Mouse (Mus musculus): ENCODE data around the gene Apoe. TPM values are rescaled to one million over a fixed set of nuclear protein-coding genes. Genes with fewer than 3 reads are reported as not detected.
A peak's percentile ranks its signal among the peaks of the same experiment; 100 is the strongest.

The Apoe gene
- polyA plus RNA-seq, 1 experiment from 2014 or later, result 1,470 TPM

DNA sequence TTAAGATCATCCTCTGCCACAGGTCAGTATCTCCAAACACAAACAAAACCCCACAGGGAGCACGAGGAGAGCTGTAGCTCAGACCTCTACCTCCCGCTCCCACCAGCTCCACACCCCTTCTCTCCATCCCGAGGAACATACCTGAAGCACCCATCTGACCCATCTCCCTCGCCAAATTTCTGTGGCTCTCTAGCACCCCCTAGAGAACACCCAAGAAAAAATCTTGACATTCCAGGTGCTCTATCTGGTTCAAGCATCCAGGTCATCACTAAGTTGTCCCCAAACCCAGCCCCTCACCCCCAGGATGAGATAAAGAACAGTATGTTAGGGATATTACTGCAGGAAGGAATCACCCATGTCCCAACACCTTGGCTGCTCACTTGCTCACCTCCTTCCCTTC lies 14.2 kb upstream of the Apoe start:
- H3K36me3 ChIP-seq (ENCODE audit: control insufficient read depth, insufficient read depth, low read length), result peaks cover 42% of the 10 kb centered on the region
- H3K9ac ChIP-seq (ENCODE audit: low read depth, low read length), result no peak overlapping the region
- 0 out of 2 replicates have a peak overlapping the region, but pooled peaks have one; percentile 82 for H3K4me2 ChIP-seq
- H3K4me1 ChIP-seq (replicated peaks; ENCODE audit: control insufficient read depth, insufficient read depth, low read length), result peaks cover 15% of the 10 kb centered on the region
- 60% methylated on average over 4 of the region's 4 CpGs for WGBS
- no peak for ATAC-seq (replicated peaks; ENCODE audit: low FRiP score)
- H3K27ac ChIP-seq (ENCODE audit: low read depth, low read length), result no peak overlapping the region
- DNase-seq (ENCODE audit: low spot score), result no peak
- H3K27me3 ChIP-seq (replicated peaks; ENCODE audit: control insufficient read depth, insufficient read depth, low read length), result no peaks in the 10 kb centered on the region
- peak overlapping the region; percentile 95; the same call in 1 of the 2 replicates for H3K4me3 ChIP-seq (ENCODE audit: low read depth, low read length)
- no peaks in the 10 kb centered on the region for H3K9me3 ChIP-seq (ENCODE audit: control insufficient read depth, low read length)

DNA sequence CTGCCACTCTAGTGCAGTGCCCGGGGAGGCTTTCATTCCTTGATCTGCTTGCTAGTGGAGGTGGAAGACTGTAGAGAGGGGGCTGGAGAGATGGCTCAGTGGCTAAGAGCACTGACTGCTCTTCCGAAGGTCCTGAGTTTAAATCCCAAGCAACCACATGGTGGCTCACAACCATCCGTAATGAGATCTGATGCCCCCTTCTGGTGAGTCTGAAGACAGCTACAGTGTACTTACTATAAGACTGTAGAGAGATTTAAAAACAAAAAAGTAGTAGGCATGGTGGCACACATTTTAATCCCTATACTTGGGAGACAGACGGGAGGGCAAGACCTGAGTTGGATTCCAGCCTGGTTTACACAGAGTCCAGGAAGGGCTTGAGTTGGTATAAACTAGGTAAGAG lies 13.4 kb upstream of the Apoe start:
- Histone ChIP-seq H3K4me1 (replicated peaks; ENCODE audit: control insufficient read depth, insufficient read depth, low read length) (peaks cover 15% of the 10 kb centered on the region), H3K4me2 (no peak overlapping the region), H3K4me3 (ENCODE audit: low read depth, low read length) (no peak overlapping the region), H3K36me3 (ENCODE audit: control insufficient read depth, insufficient read depth, low read length) (peaks cover 47% of the 10 kb centered on the region), H3K27ac (ENCODE audit: low read depth, low read length) (no peak overlapping the region), H3K9ac (ENCODE audit: low read depth, low read length) (no peak overlapping the region), H3K27me3 (replicated peaks; ENCODE audit: control insufficient read depth, insufficient read depth, low read length) (no peaks in the 10 kb centered on the region), H3K9me3 (ENCODE audit: control insufficient read depth, low read length) (no peaks in the 10 kb centered on the region)
- no peak for ATAC-seq (replicated peaks; ENCODE audit: low FRiP score)
- DNase-seq (ENCODE audit: low spot score), result no peak
- WGBS, result 76% methylated on average over 4 of the region's 4 CpGs

- Histone ChIP-seq H3K27ac (ENCODE audit: low read depth, low read length) (no peak overlapping the region), H3K4me3 (ENCODE audit: low read depth, low read length) (no peak overlapping the region), H3K27me3 (replicated peaks; ENCODE audit: control insufficient read depth, insufficient read depth, low read length) (no peaks in the 10 kb centered on the region), H3K4me1 (replicated peaks; ENCODE audit: control insufficient read depth, insufficient read depth, low read length) (peaks cover 9% of the 10 kb centered on the region), H3K9ac (ENCODE audit: low read depth, low read length) (no peak overlapping the region), H3K36me3 (ENCODE audit: control insufficient read depth, insufficient read depth, low read length) (peaks cover 54% of the 10 kb centered on the region), H3K4me2 (no peak overlapping the region), H3K9me3 (ENCODE audit: control insufficient read depth, low read length) (no peaks in the 10 kb centered on the region)
- 90% methylated on average over 10 of the region's 10 CpGs for WGBS
- ATAC-seq (replicated peaks; ENCODE audit: low FRiP score) (no peak), DNase-seq (ENCODE audit: low spot score) (no peak)
These were observed 11.7 kb upstream of the Apoe start for GRCm38 (mm10) chr7:19710650-19711049.

DNA sequence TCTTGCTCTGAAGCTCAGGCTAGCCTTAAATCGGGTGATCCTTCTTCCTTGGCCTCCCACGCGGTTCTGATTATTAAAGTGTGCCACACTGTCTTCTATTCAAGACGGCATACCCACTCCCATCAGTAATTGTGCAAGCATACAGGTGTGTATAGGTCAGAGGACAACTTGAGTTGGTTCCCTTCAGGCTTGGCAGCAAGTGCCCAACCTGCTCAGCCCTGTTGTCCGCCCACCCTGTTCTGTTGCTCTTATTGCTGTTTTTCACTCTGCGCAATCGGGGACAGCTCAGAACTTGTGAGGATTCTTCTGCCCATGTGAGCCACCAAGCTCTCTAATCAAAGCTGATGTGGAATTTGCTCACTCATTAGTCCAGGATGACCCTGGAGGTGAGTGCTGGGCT lies 6.3 kb upstream of the Apoe start:
- Histone ChIP-seq H3K4me1 (replicated peaks; ENCODE audit: control insufficient read depth, insufficient read depth, low read length) (peaks cover 17% of the 10 kb centered on the region), H3K4me2 (no peak overlapping the region), H3K9me3 (ENCODE audit: control insufficient read depth, low read length) (no peaks in the 10 kb centered on the region), H3K9ac (ENCODE audit: low read depth, low read length) (no peak overlapping the region), H3K36me3 (ENCODE audit: control insufficient read depth, insufficient read depth, low read length) (peaks cover 53% of the 10 kb centered on the region), H3K27ac (ENCODE audit: low read depth, low read length) (no peak overlapping the region), H3K4me3 (ENCODE audit: low read depth, low read length) (no peak overlapping the region), H3K27me3 (replicated peaks; ENCODE audit: control insufficient read depth, insufficient read depth, low read length) (no peaks in the 10 kb centered on the region)
- ATAC-seq (replicated peaks; ENCODE audit: low FRiP score), result no peak
- WGBS, result 90% methylated on average over 7 of the region's 7 CpGs
- no peak for DNase-seq (ENCODE audit: low spot score)

- Histone ChIP-seq H3K36me3 (ENCODE audit: control insufficient read depth, insufficient read depth, low read length) (peaks cover 45% of the 10 kb centered on the region), H3K9me3 (ENCODE audit: control insufficient read depth, low read length) (no peaks in the 10 kb centered on the region), H3K9ac (ENCODE audit: low read depth, low read length) (no peak overlapping the region), H3K27me3 (replicated peaks; ENCODE audit: control insufficient read depth, insufficient read depth, low read length) (no peaks in the 10 kb centered on the region), H3K4me1 (replicated peaks; ENCODE audit: control insufficient read depth, insufficient read depth, low read length) (peaks cover 24% of the 10 kb centered on the region), H3K27ac (ENCODE audit: low read depth, low read length) (no peak overlapping the region), H3K4me2 (no peak overlapping the region), H3K4me3 (ENCODE audit: low read depth, low read length) (no peak overlapping the region)
- ATAC-seq (replicated peaks; ENCODE audit: low FRiP score) (no peak), DNase-seq (ENCODE audit: low spot score) (no peak)
- 90% methylated on average over 4 of the region's 4 CpGs for WGBS
These were observed 5.5 kb upstream of the Apoe start for GRCm38 (mm10) chr7:19704475-19704874.

GRCm38 (mm10) chr7:19702859-19703555 lies 4.0 kb upstream of the Apoe start:
- Histone ChIP-seq H3K4me1 (replicated peaks; ENCODE audit: control insufficient read depth, insufficient read depth, low read length) (peaks cover 35% of the 10 kb centered on the region), H3K9me3 (ENCODE audit: control insufficient read depth, low read length) (no peaks in the 10 kb centered on the region), H3K36me3 (ENCODE audit: control insufficient read depth, insufficient read depth, low read length) (peaks cover 33% of the 10 kb centered on the region), H3K27me3 (replicated peaks; ENCODE audit: control insufficient read depth, insufficient read depth, low read length) (no peaks in the 10 kb centered on the region), H3K27ac (ENCODE audit: low read depth, low read length) (peak overlapping the region; percentile 15; the same call in 1 of the 2 replicates), H3K9ac (ENCODE audit: low read depth, low read length) (no peak overlapping the region), H3K4me3 (ENCODE audit: low read depth, low read length) (no peak overlapping the region), H3K4me2 (no peak overlapping the region)
- 86% methylated on average over 16 of the region's 16 CpGs for WGBS
- DNase-seq (ENCODE audit: low spot score), result no peak
- ATAC-seq (replicated peaks; ENCODE audit: low FRiP score), result no peak

DNA sequence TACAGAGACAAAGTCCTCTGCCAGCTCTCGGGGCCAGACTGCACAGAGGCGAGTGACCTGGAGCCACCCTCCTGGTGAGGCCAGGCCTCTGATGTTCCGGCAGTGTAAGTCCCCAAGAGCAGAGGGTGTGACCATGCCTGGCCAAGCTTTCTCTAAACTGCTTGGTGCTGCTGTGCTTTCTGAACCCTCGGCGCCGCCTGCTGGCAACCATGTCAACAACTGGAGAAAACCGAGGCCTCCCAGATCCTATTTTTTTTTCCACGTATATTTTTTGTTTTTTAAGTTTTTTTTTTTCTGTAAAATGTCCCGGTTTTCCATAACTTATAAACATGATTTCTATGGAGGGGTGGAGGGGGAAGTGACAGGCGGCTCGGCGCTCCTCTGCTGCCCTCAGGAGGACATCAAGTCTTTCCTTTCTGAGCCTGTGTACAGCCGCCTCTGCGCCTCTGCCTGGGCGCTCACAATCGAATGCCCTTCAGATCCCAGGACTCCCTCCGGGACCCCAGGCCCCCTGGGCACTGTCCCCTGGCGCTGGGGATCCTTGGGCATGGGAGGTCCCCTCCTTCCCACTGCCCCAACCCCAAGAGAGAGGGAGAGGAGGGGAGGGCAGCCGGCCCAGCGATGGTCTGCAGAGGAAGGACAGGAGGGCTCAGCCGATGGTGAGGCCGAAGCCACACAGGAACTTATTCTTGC lies 2.2 kb upstream of the Apoe start:
- Histone ChIP-seq H3K27me3 (replicated peaks; ENCODE audit: control insufficient read depth, insufficient read depth, low read length) (no peaks in the 10 kb centered on the region), H3K27ac (ENCODE audit: low read depth, low read length) (peak overlapping the region; percentile 72), H3K9me3 (ENCODE audit: control insufficient read depth, low read length) (no peaks in the 10 kb centered on the region), H3K4me3 (ENCODE audit: low read depth, low read length) (no peak overlapping the region), H3K4me1 (replicated peaks; ENCODE audit: control insufficient read depth, insufficient read depth, low read length) (peaks cover 46% of the 10 kb centered on the region), H3K9ac (ENCODE audit: low read depth, low read length) (no peak overlapping the region), H3K36me3 (ENCODE audit: control insufficient read depth, insufficient read depth, low read length) (peaks cover 29% of the 10 kb centered on the region), H3K4me2 (peak overlapping the region; percentile 32)
- DNase-seq (ENCODE audit: low spot score) (peak; percentile 77), ATAC-seq (replicated peaks; ENCODE audit: low FRiP score) (peak; percentile 77)
- WGBS, result 26% methylated on average over 22 of the region's 22 CpGs

GRCm38 (mm10) chr7:19700299-19701068 lies 1.5 kb upstream of the Apoe start:
- WGBS, result 50% methylated on average over 12 of the region's 12 CpGs
- Histone ChIP-seq H3K27me3 (replicated peaks; ENCODE audit: control insufficient read depth, insufficient read depth, low read length) (no peaks in the 10 kb centered on the region), H3K4me3 (ENCODE audit: low read depth, low read length) (no peak overlapping the region), H3K9me3 (ENCODE audit: control insufficient read depth, low read length) (no peaks in the 10 kb centered on the region), H3K9ac (ENCODE audit: low read depth, low read length) (no peak overlapping the region), H3K4me1 (replicated peaks; ENCODE audit: control insufficient read depth, insufficient read depth, low read length) (peaks cover 53% of the 10 kb centered on the region), H3K36me3 (ENCODE audit: control insufficient read depth, insufficient read depth, low read length) (peaks cover 31% of the 10 kb centered on the region), H3K4me2 (peak overlapping the region; percentile 32), H3K27ac (ENCODE audit: low read depth, low read length) (peak overlapping the region; percentile 68)
- ATAC-seq (replicated peaks; ENCODE audit: low FRiP score) (no peak), DNase-seq (ENCODE audit: low spot score) (no peak)
